Mouse (Mus musculus) retina, adult 2 months (tissue): ENCODE measurements at regions not wholly inside any gene's neighbourhood (a gene's known extent, or its start where the extent isn't known, plus 50 kb on each side); places are given as distances from the start of the nearest gene placed in this dataset.

Source experiments
- DNase-seq: peaks from one replicate; pipeline ENCODE4 v3.0.0-alpha.2; 2012; ENCODE audit warnings: low read depth, low spot score

- DNase-seq, result no peak
Measured at GRCm38 (mm10) chr5:74773558-74774429, 71.1 kb upstream of the Lnx1 start.

DNA sequence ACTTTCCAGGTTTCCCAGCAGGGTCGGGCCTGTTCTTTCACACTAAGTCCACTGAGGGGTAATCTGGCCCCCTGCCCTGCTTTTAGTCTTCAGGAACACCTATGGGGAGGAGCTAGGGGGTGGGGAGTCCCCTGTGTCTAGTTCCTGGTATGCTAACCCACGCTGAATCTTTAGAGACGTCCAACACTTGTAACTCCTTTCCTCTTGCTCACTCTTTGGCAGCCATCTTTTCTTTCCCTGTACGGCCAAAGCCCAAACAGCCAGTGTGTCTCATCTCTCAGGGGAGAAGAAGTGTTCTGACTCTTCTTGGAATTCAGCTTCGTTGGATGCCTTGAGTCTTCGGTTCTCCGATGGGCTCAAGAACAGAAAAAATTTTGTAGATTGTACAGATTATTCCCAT is 68.4 kb upstream of the Lnx1 start:
- DNase-seq, result no peak

- DNase-seq, result no peak
Measured at GRCm38 (mm10) chr5:74769023-74769422, 66.3 kb upstream of the Lnx1 start.

DNA sequence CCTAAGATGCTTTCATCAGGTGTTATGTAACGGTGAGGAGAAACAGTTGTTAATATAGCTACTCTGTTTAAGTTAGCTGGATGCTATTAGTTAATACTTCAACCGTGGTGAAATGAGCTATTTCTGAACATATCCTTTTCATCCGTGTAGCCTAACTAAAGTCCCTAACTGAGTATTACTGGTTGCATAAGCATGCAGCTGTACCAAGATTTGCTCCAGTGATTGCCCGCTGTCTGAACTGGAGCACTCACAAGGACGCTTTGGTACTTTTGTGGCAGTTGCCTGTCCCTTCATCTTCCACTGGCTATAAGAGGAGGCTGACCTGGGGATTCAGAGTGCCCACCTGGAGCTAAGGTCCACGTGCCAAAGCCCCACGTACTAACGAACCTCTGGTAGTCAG is 65.3 kb upstream of the Lnx1 start:
- DNase-seq, result no peak

DNA sequence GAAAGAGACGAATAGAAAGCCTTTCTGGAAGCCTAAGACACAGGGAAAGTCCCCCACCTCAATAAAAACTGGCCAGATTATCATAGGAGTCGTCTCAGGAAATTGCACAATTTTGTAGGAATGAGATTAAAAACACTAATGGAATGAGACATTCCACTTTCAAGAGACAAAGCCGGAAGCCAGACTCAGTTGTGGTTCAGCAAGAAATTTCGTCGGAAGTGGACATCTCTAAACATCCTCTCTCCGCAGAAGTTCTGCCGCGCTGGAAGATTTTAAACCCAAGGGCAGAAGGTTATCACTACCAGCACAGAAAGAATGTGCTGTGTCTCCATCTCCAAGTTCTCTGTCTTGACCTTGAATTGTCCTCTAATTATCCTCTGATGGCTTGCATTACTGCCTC is 63.5 kb upstream of the Lnx1 start:
- DNase-seq, result no peak

DNA sequence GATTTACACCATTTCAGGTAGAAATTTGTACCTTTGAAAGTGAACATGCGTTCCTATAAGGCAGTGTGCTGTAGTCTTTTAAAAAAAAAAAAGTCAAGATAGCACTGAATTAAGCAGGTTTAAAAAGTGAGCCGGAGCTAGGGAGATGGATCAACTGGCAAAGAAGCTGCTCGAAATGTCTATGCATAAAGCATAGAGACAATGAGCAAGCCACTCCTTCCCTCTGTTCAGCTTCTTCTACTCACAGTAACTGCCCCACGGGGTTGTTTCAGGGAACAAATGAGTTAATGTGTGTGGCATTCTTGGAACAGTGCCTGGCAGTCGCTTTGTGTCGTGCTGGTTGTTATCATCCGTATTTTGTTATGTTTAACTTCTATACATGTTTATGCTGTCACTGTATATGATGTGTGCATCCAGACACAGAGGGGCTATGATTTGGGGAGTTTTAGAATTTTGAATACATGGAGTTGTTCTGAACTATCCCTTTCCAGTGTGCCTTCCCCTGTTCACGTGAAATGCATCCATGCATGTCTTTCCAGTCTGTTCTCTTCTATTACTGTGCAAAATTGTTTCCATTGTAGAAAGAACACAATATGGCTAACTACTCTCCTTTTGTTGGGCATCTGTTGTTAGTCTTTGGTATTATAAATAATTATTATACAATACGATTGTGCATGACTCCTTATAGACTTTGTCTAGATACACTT is 62.5 kb upstream of the Lnx1 start:
- DNase-seq, result no peak

GRCm38 (mm10) chr5:74757557-74757956 is 54.8 kb upstream of the Lnx1 start:
- DNase-seq, result no peak

DNA sequence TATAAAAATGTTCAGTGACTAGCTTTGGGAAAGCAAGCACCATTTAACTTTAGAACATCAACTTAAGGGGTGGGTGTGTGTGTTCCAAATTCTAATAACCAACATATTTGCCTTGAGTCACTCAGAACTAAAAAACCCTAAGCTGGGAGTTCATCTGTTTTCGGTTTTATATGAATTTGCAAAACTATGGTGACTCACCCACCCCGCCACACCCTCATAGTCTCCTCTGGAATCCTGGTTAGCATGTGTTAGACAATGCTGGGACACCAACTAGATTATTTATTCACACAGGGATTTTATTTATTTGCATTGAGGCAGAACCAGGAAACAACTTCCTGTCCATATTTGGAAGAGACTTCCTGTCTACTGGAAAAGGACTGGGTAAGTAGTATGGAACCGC is 50.2 kb upstream of the Lnx1 start:
- DNase-seq, result no peak
